Mouse (Mus musculus) lung, postnatal 0 days (tissue): ENCODE results near the gene Dnm3.

Experiments
- CTCF ChIP-seq: IDR thresholded peaks from 2 replicates; pipeline ENCODE4 v1.5.1; 2016; ENCODE audit warnings: antibody characterized with exemption, mild to moderate bottlenecking
- EP300 ChIP-seq: IDR thresholded peaks from 2 replicates; pipeline ENCODE4 v1.6.1; 2016; ENCODE audit warnings: antibody characterized with exemption, mild to moderate bottlenecking, control low read depth

DNA sequence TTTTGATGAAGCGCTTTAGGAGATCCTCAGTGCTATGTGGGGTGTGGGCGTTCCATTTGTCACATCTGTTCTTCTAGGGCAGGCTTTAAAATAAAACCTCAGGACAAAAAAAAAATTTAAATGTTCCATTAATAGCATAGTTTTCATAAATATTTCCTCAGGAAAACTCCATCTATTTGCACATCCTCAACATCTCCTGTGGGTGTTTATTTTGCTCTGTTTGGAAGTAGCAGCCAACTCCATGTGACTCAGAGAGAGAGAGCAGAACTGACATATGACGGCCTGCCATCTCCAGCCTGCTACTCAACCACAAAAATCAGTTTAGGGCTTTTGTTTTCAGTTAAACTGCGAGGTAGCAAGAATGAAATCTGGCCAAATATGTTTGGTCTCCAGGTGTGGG lies 28.7 kb upstream of the Dnm3 start:
- TF ChIP-seq EP300 (no peak), CTCF (no peak)
